Mouse (Mus musculus) limb, embryonic 14.5 days (tissue): ENCODE measurements around the gene Trub1. TPM values are rescaled to one million over a fixed set of nuclear protein-coding genes. Genes with fewer than 3 reads are reported as not detected.

Source experiments
- ATAC-seq: fragments of 200-750 bp; cut with Nextera tagmentation; 2 replicates; pipeline ENCODE4 v1.8.0; 2017; ENCODE audit warnings: low read depth, moderate number of reproducible peaks, moderate TSS enrichment; ENCODE audit not compliant: low FRiP score
- DNase-seq: peaks from one replicate; pipeline ENCODE4 v3.0.0-alpha.2; 2015; ENCODE audit warnings: low spot score
- H3K27ac ChIP-seq: fragments of 300-500 bp; sonication (generic); replicated peaks from 2 replicates; pipeline ENCODE4 v1.5.1; 2014; ENCODE audit warnings: low read depth, mild to moderate bottlenecking, low read length, moderate library complexity, mixed read lengths
- H3K27me3 ChIP-seq: fragments of 300-500 bp; sonication (generic); 2 replicates; pipeline ENCODE4 v1.6.1; 2014; ENCODE audit warnings: low read length, mixed read lengths; ENCODE audit not compliant: control insufficient read depth, insufficient read depth
- H3K36me3 ChIP-seq: fragments of 300-500 bp; sonication (generic); 2 replicates; pipeline ENCODE4 v1.6.1; 2014; ENCODE audit warnings: mild to moderate bottlenecking, low read length, moderate library complexity, mixed read lengths; ENCODE audit not compliant: control insufficient read depth, insufficient read depth
- H3K4me1 ChIP-seq: fragments of 300-500 bp; sonication (generic); 2 replicates; pipeline ENCODE4 v1.6.1; 2014; ENCODE audit warnings: antibody characterized with exemption, low read length, mixed read lengths; ENCODE audit not compliant: control insufficient read depth, insufficient read depth
- H3K4me2 ChIP-seq: fragments of 300-500 bp; sonication (generic); replicated peaks from 2 replicates; pipeline ENCODE4 v1.6.1; 2014; ENCODE audit warnings: low read depth, mild to moderate bottlenecking, low read length, moderate library complexity; ENCODE audit not compliant: severe bottlenecking
- H3K4me3 ChIP-seq: fragments of 300-500 bp; sonication (generic); replicated peaks from 2 replicates; pipeline ENCODE4 v1.5.1; 2014; ENCODE audit warnings: low read length
- H3K9ac ChIP-seq: fragments of 300-500 bp; sonication (generic); 2 replicates; pipeline ENCODE4 v1.6.1; 2014; ENCODE audit warnings: mild to moderate bottlenecking, low read depth, low read length, moderate library complexity; ENCODE audit not compliant: severe bottlenecking
- H3K9me3 ChIP-seq: fragments of 300-500 bp; sonication (generic); 2 replicates; pipeline ENCODE4 v1.6.1; 2016; ENCODE audit warnings: low read length; ENCODE audit not compliant: control insufficient read depth
- POLR2A ChIP-seq: fragments of 200-500 bp; IDR thresholded peaks from 2 replicates; pipeline ENCODE4 v1.8.0; 2012; ENCODE audit warnings: inconsistent platforms, mild to moderate bottlenecking, moderate library complexity, borderline replicate concordance; ENCODE audit not compliant: insufficient read depth, insufficient read length; ENCODE audit errors: extremely low read depth
- WGBS: fragments of 180-500 bp; shearing (Covaris S2); extraction: QIAGEN DNeasy Blood & Tissue Kit; methylation state at CpG from one replicate; pipeline ENCODE4 v1.1.7; 2014; 5-methylcytosine and 5-hydroxymethylcytosine counted together
- polyA plus RNA-seq, 2 experiments: library from polyadenylated mRNA; depleted of rRNA in 1 of 2; stranded (reverse) in 1 of 2; unstranded in 1 of 2; fragments of >200 nt; fragmentation: Nextera tagmentation in 1 of 2; extraction: Ambion mirVana in 1 of 2; gene quantifications; 2 replicates each; pipeline versions ENCODE4 v1.2.1 to v1.2.3; 2012 to 2014

Gene Trub1
- polyA plus RNA-seq, 2 experiments: 24.4 to 31.7 TPM

DNA sequence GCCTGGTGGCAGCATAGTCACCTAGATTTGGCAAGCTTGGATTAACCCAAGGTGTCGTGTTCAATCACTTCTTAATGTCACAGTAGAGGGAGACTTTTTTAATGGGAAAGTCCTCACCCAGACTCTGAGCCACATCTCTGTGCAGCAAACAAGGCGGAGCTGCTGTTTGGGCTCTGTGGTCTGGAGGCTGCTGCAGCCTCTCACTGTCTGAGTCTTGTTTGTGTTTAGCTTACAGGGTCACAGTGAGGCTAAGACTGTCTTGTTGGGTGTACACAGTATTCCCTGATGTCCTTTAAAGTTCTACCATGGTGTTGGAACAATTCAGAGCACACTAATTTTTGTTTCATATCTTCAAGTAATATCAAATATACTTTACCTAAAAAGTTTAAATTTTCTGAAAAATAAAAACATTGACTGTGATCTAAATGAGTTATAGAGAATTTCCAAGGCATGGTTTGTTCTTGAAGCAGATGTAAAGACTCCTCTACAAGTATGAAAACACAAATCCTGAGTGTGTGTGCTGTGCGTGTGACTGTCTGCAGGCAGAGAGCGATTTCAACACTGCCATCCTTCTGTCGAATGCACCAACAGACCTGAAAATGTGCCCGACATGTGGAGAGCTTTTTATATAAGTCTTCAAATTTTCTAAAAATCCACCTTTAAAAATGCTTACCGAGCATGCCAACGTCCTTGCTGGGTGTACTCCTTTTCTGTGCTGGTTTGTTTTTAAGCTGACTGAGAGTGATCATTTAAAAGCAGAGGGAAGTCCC is 27.4 kb downstream of the Trub1 start:
- DNase-seq: no peak
- 71% methylated on average over 8 of the region's 8 CpGs for WGBS
- no peak overlapping the region for H3K4me3 ChIP-seq
- no peak overlapping the region for H3K9ac ChIP-seq
- H3K9me3 ChIP-seq: no peaks in the 10 kb centered on the region
- no peak overlapping the region for H3K27ac ChIP-seq
- H3K36me3 ChIP-seq: peaks cover 12% of the 10 kb centered on the region; the same call in 1 of the 2 replicates
- H3K4me2 ChIP-seq: no peak overlapping the region
- H3K27me3 ChIP-seq: no peaks in the 10 kb centered on the region
- no peak for ATAC-seq
- TF ChIP-seq POLR2A: no peak
- no peaks in the 10 kb centered on the region for H3K4me1 ChIP-seq

DNA sequence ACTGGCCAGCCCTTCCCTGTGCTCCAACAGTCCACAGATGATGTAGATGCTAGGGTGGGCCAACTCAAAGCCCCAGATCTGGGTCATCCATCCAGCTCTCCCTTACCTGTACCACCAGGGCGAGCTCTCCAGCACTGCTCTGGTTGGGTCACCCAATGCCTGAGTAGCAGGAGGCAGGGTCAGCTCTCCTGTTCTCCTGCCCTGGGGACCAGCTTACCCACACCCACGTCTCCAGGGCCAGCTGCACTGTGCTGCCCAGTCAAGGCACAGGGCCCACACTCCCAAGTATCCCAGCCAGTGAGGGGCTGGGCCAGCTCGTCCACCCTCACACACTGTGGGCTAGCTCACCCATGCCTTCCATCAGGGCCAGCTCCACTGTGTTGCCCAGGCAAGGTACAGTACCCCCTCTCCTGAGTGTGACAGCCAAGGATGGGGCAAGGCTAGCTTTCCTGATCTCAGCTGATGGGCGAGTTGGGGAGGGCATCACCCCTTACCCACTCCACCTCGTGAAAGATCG is 29.1 kb downstream of the Trub1 start:
- Histone ChIP-seq H3K9ac (no peak overlapping the region), H3K4me1 (peaks cover 7% of the 10 kb centered on the region; the same call in 1 of the 2 replicates), H3K27ac (no peak overlapping the region), H3K9me3 (no peaks in the 10 kb centered on the region), H3K4me3 (no peak overlapping the region), H3K4me2 (no peak overlapping the region), H3K27me3 (no peaks in the 10 kb centered on the region), H3K36me3 (peaks cover 7% of the 10 kb centered on the region; the same call in 1 of the 2 replicates)
- no peak for ATAC-seq
- WGBS: 89% methylated on average over 6 of the region's 6 CpGs
- DNase-seq: no peak
- TF ChIP-seq POLR2A: no peak

DNA sequence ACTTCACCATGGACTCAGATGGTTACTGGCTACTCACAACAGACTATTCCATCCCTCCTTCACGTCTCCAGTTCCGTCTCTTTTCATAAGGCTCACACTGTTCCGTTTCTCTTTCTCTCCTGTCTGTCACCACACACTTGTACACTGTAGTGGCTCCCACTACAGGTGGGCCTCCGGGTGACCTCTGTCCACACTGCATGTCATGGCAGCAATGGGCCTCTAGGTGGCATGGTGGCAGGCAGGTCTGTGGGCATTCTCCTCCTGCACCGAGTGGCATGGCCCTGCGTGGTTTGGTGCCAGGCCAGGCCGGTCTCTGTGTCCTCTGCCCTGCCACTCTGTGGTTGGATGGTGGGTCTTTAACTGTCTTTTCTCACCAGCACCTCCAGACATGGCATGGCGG is 30.1 kb downstream of the Trub1 start:
- ATAC-seq: no peak
- Histone ChIP-seq H3K4me1 (peaks cover 15% of the 10 kb centered on the region), H3K9me3 (no peaks in the 10 kb centered on the region), H3K27ac (no peak overlapping the region), H3K4me3 (no peak overlapping the region), H3K4me2 (no peak overlapping the region), H3K27me3 (no peaks in the 10 kb centered on the region), H3K36me3 (peaks cover 7% of the 10 kb centered on the region; the same call in 1 of the 2 replicates), H3K9ac (no peak overlapping the region)
- 86% methylated on average over 8 of the region's 8 CpGs for WGBS
- TF ChIP-seq POLR2A: no peak
- DNase-seq: no peak

DNA sequence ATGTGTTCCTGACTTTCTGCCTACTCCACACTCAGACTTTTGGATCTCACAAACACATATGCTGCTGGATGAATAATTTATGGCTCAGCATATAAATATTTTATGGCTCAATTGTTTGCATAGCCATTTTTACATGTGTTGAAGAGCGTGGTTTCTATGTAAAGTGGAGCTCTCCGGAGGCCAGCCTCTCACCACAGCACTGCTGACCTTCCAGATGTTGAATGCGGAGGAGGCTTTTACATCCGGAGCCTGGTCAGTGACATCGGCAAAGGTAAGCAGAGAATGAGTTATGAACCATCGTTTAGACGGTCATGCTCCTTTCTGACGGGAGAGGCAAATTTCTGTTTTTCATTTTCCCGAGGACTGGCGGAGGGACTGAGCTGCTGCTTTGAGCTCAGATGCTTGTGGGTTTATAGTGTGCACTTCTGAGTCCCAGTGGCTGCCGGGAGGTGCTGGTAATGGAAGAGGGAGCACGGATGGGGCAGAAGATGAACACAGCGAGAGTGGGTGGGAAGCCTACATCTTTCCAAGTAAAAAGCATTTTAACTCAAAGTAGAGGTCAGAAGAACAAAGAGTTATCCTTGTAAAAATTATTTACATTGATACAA is 34.4 kb downstream of the Trub1 start:
- DNase-seq (peak; percentile 43), ATAC-seq (peak; percentile 68)
- Histone ChIP-seq H3K36me3 (0 out of 2 replicates have a peak, but pooled peaks cover 4% of the 10 kb centered on the region), H3K9me3 (no peaks in the 10 kb centered on the region), H3K27ac (peak overlapping the region; percentile 55), H3K27me3 (no peaks in the 10 kb centered on the region), H3K4me2 (peak overlapping the region; percentile 27), H3K4me3 (no peak overlapping the region), H3K9ac (0 out of 2 replicates have a peak overlapping the region, but pooled peaks have one; percentile 3), H3K4me1 (peaks cover 30% of the 10 kb centered on the region)
- 23% methylated on average over 13 of the region's 13 CpGs for WGBS
- no peak for TF ChIP-seq POLR2A

DNA sequence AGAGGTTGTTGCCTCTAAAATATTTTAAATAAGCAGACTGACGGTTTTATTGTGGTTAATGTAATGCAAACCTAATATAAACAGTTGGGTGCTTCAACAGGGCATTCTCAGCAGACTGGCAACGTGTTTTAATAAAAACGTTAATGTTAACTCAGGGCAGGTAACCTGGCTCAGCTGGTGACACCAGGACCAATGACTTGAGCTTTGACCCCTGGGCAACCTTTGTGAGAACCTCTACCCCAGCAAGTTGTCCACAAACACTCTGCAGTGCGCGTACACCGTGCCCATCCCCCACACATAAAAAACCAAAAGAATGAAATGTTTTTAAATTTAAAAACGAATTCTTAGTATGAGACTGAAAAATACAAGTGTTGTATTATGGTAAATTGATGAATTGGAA is 36.8 kb downstream of the Trub1 start:
- no peak overlapping the region for H3K9ac ChIP-seq
- WGBS: 67% methylated on average over 7 of the region's 7 CpGs

More for the DNA sequence above, 36.8 kb downstream of the Trub1 start:
- no peak for TF ChIP-seq POLR2A
- no peak overlapping the region for H3K4me3 ChIP-seq
- H3K36me3 ChIP-seq: 0 out of 2 replicates have a peak, but pooled peaks cover 4% of the 10 kb centered on the region
- DNase-seq (no peak), ATAC-seq (no peak)
- H3K27ac ChIP-seq: no peak overlapping the region
- H3K9me3 ChIP-seq: no peaks in the 10 kb centered on the region
- peaks cover 30% of the 10 kb centered on the region for H3K4me1 ChIP-seq
- no peak overlapping the region for H3K4me2 ChIP-seq
- H3K27me3 ChIP-seq: no peaks in the 10 kb centered on the region
